Mouse (Mus musculus): Measurements from ENCODE around the gene Golgb1. TPM values are rescaled to one million over a fixed set of nuclear protein-coding genes. Genes with fewer than 3 reads are reported as not detected.

Gene Golgb1
- polyA plus RNA-seq, 1 experiment from 2014 or later: 67.1 TPM

DNA sequence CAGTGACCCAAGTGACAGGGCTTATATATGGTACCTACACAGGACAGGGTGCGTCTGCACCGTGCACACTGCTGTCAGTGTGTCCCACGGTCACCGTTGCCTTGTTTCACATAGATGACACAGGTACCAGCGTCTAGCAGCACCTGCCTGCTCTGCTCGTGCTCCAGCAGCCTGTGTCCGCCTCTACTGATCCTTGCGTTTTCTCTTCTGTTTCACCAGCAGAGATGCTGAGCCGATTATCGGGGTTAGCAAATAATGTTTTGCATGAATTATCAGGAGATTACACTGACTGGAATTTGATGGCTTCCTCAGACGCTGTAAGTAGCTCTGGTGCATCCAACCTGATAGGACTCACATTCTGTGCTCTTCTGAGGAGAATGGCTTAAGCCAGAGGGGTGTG lies 11.0 kb downstream of the Golgb1 start:
- Histone ChIP-seq H3K4me3 (no peak overlapping the region), H3K27me3 (ENCODE audit: insufficient read depth, poor library complexity, severe bottlenecking) (no peaks in the 10 kb centered on the region), H3K4me1 (no peaks in the 10 kb centered on the region), H3K9me3 (no peaks in the 10 kb centered on the region), H3K27ac (no peak overlapping the region), H3K36me3 (peaks cover 40% of the 10 kb centered on the region)
- 89% methylated on average over 11 of the region's 11 CpGs for WGBS
- no peak for DNase-seq (ENCODE audit: low spot score)

DNA sequence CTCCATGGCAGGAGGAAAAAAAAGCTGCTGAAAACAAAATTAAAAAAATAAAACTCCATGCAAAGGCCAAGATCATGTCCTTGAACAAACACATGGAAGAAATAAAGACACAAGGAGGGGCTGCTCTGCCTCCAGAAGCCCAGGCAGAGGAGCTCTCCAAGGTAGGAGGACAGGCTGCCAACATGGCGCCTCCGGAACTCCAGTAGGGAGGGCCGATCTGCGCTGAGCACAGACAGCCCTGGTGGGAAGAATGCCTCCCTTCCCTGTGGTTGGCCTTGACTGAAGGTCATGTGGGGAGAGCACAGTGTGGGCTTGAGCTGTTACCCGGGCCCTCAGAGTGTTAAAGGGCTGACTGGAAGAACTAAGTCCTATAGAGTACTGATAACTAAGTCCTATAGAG lies 12.6 kb downstream of the Golgb1 start:
- Histone ChIP-seq H3K9me3 (no peaks in the 10 kb centered on the region), H3K27me3 (ENCODE audit: insufficient read depth, poor library complexity, severe bottlenecking) (no peaks in the 10 kb centered on the region), H3K36me3 (peaks cover 56% of the 10 kb centered on the region), H3K4me1 (no peaks in the 10 kb centered on the region), H3K27ac (no peak overlapping the region), H3K4me3 (no peak overlapping the region)
- WGBS: 82% methylated on average over 5 of the region's 5 CpGs
- DNase-seq (ENCODE audit: low spot score): no peak

DNA sequence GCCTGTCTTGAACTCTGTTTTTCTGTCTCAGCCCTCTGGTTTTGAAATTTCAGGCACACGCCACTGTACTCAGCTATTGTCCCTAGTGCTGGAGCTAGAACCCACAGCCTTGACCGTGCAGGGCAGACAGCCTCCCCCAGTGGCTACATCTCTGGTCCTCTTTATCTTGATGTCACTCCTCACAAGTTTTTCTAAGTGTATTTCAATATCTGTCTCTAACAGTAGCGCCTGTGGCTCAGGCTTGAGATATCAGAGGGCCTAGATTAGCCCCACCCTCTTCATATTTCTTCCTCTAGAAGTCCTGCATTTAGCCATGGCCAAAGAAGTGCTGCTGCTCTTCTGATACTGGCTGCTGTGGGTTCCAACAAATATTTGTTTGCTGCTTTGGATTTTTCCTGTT lies 15.6 kb downstream of the Golgb1 start:
- Histone ChIP-seq H3K4me1 (no peaks in the 10 kb centered on the region), H3K4me3 (no peak overlapping the region), H3K27ac (no peak overlapping the region), H3K27me3 (ENCODE audit: insufficient read depth, poor library complexity, severe bottlenecking) (no peaks in the 10 kb centered on the region), H3K9me3 (no peaks in the 10 kb centered on the region), H3K36me3 (peaks cover 82% of the 10 kb centered on the region)
- WGBS: 84% methylated on average over 3 of the region's 3 CpGs
- no peak for DNase-seq (ENCODE audit: low spot score)

DNA sequence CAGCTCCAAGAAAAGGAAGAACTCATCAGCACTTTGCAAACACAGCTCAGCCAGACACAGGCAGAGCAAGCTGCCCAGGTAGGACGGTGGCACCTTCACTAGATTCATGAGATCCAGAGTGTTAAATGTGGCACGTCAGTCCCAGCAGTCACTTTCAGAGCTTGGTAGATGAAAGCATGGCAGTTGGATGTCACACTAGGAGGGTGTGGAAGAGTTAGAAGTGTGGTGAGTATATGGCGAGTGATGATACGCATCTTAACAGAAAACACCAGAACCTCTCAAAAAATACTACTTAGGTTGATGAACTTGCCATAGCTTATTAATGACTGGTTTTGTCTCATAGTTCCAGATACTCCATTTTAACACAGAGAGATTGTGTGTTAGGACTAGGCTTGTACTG lies 16.5 kb downstream of the Golgb1 start:
- Histone ChIP-seq H3K4me1 (no peaks in the 10 kb centered on the region), H3K27ac (no peak overlapping the region), H3K27me3 (ENCODE audit: insufficient read depth, poor library complexity, severe bottlenecking) (no peaks in the 10 kb centered on the region), H3K36me3 (peaks cover 83% of the 10 kb centered on the region), H3K4me3 (no peak overlapping the region), H3K9me3 (no peaks in the 10 kb centered on the region)
- WGBS: 96% methylated on average over 4 of the region's 4 CpGs
- no peak for DNase-seq (ENCODE audit: low spot score)

DNA sequence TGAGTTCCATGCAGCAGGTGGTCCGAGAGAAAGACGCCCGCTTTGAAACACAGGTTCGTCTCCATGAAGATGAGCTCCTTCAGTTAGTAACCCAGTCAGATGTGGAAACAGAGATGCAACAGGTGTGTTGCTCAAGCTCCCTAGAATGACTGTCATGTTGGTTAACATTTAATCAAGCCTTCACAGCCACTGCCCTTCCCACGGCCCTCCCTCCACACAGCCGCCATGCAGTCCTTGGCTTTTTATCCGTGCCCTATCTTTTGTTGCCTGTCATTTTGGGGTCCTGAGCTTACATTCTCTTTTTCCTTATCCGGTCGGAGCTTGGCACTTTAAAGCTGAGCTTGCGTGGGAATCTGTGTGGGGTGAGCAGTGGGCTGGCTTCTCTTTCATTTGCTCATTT lies 18.4 kb downstream of the Golgb1 start:
- no peak for DNase-seq (ENCODE audit: low spot score)
- WGBS: 86% methylated on average over 10 of the region's 10 CpGs
- Histone ChIP-seq H3K4me1 (no peaks in the 10 kb centered on the region), H3K36me3 (peaks cover 87% of the 10 kb centered on the region), H3K27ac (no peak overlapping the region), H3K4me3 (no peak overlapping the region), H3K9me3 (no peaks in the 10 kb centered on the region), H3K27me3 (ENCODE audit: insufficient read depth, poor library complexity, severe bottlenecking) (no peaks in the 10 kb centered on the region)

DNA sequence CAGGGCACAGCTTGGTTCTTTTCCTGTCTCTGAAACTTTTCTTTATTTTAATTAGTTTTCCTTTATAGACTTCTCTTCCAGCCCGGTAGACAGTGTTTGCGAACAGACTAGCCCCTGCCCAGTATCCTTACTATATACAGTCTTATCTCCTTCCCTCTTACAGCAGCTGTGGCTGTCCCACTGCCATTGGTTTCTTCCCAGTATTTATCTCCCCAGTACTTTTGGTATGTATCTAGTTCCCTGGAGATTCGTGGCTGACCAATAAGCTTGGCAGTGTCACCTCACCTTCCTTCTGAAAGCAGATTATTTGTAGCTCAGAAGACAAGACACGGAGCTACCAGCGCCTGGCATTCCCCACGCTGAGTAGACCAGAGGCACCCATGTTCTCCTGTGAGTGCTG lies 21.8 kb downstream of the Golgb1 start:
- 74% methylated on average over 6 of the region's 6 CpGs for WGBS
- no peak for DNase-seq (ENCODE audit: low spot score)
- H3K4me3 ChIP-seq: no peak overlapping the region
- no peaks in the 10 kb centered on the region for H3K9me3 ChIP-seq
- no peak overlapping the region for H3K27ac ChIP-seq
- no peaks in the 10 kb centered on the region for H3K4me1 ChIP-seq
- H3K27me3 ChIP-seq (ENCODE audit: insufficient read depth, poor library complexity, severe bottlenecking): no peaks in the 10 kb centered on the region
- H3K36me3 ChIP-seq: peaks cover 92% of the 10 kb centered on the region

DNA sequence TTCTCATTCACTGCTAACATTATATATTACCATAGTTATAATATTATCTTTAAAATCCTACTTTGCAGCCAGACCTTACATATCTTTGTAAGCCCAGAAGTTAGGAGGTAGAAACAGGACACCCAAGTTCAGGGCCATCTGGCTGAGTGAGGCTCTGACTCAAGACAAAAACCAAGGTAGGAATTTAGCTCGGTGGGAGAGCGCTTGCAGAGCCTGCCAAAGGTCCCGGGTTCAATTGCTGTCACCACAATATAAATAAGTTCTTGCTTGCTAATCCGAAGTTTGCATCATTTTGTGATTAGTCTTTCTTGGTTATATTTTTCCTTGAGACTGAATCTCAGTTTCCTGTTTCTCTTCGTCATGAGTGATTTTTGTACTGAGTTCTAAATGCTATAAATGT lies 28.2 kb downstream of the Golgb1 start:
- Histone ChIP-seq H3K4me3 (no peak overlapping the region), H3K27ac (no peak overlapping the region), H3K36me3 (peaks cover 67% of the 10 kb centered on the region), H3K9me3 (no peaks in the 10 kb centered on the region), H3K27me3 (ENCODE audit: insufficient read depth, poor library complexity, severe bottlenecking) (no peaks in the 10 kb centered on the region), H3K4me1 (no peaks in the 10 kb centered on the region)
- WGBS: 91% methylated on average over 5 of the region's 5 CpGs
- DNase-seq (ENCODE audit: low spot score): no peak

DNA sequence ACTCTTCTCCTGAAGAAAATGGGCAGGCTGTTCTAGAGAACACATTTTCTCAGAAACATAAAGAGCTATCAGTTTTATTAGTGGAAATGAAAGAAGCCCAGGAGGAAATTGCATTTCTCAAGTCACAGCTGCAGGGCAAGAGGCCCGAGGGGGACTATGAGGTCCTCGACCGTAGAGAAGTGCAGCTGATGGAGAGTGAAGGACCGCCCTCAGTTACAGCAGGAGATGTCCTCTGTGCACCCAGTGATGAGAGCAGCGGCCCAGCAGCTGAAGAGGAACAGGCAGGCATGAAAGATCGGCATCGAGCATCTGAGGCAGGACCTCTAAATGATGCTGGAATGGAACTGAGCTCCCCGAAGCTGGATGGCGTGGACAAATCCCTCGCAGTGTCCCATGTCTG lies 37.0 kb downstream of the Golgb1 start:
- DNase-seq (ENCODE audit: low spot score): peak; percentile 72
- Histone ChIP-seq H3K4me1 (peaks cover 4% of the 10 kb centered on the region; the same call in 1 of the 2 replicates), H3K9me3 (no peaks in the 10 kb centered on the region), H3K27ac (no peak overlapping the region), H3K36me3 (peaks cover 77% of the 10 kb centered on the region), H3K27me3 (ENCODE audit: insufficient read depth, poor library complexity, severe bottlenecking) (no peaks in the 10 kb centered on the region), H3K4me3 (no peak overlapping the region)
- 91% methylated on average over 10 of the region's 10 CpGs for WGBS

DNA sequence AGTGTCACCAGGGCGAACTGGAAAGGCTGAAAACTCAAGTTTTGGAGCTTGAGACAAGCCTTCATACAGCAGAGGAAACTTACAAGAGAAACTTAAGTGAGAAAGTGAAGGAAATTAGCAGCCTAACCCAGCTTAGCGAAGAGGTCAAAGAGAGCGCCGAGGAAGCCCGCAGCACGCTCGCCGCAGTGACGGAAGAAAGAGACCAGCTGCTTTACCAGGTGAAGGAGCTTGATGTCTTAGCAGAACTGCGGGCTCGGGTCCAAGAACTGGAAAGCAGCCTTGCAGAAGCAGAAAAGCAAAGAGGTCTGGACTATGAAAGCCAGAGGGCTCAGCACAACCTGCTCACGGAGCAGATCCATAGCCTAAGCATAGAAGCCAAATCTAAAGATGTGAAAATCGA lies 37.4 kb downstream of the Golgb1 start:
- Histone ChIP-seq H3K36me3 (peaks cover 77% of the 10 kb centered on the region), H3K27me3 (ENCODE audit: insufficient read depth, poor library complexity, severe bottlenecking) (no peaks in the 10 kb centered on the region), H3K4me1 (peaks cover 4% of the 10 kb centered on the region; the same call in 1 of the 2 replicates), H3K4me3 (no peak overlapping the region), H3K9me3 (no peaks in the 10 kb centered on the region), H3K27ac (no peak overlapping the region)
- DNase-seq (ENCODE audit: low spot score): no peak
- 94% methylated on average over 13 of the region's 13 CpGs for WGBS

DNA sequence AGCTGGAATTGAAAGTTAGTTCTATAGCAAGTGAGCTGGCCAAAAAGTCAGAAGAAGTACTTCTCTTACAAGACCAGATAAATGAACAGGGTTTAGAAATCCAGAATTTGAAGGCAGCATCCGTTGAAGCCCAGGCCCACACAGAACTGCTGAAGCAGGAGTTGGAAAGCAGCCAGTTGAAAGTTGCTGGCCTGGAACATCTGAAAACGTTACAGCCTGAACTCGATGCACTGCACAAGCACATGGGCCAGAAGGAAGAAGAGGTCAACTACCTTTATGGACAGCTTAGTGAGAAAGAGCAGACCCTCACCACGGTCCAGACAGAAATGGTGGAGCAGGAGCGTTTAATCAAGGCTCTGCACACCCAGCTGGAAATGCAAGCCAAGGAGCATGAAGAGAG lies 39.3 kb downstream of the Golgb1 start:
- H3K27me3 ChIP-seq (ENCODE audit: insufficient read depth, poor library complexity, severe bottlenecking): no peaks in the 10 kb centered on the region
- H3K9me3 ChIP-seq: no peaks in the 10 kb centered on the region
- H3K36me3 ChIP-seq: peaks cover 79% of the 10 kb centered on the region
- no peak overlapping the region for H3K4me3 ChIP-seq
- no peaks in the 10 kb centered on the region for H3K4me1 ChIP-seq
- H3K27ac ChIP-seq: no peak overlapping the region
- 89% methylated on average over 5 of the region's 5 CpGs for WGBS
- no peak for DNase-seq (ENCODE audit: low spot score)

DNA sequence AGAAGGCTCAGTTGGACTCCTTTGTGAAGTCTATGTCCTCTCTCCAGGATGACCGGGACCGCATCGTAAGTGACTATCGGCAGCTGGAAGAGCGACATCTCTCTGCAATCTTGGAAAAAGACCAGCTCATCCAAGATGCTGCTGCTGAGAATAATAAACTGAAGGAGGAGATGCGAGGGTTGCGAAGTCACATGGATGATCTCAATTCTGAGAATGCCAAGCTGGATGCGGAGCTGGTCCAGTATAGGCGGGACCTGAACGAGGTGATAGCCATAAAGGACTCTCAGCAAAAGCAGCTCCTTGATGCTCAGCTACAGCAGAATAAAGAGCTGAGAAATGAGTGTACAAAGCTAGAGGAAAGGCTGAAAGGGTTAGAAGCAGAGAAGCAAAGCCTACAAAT lies 43.6 kb downstream of the Golgb1 start:
- H3K9me3 ChIP-seq: no peaks in the 10 kb centered on the region
- peaks cover 72% of the 10 kb centered on the region for H3K36me3 ChIP-seq
- DNase-seq (ENCODE audit: low spot score): peak; percentile 19
- no peak overlapping the region for H3K4me3 ChIP-seq
- no peaks in the 10 kb centered on the region for H3K4me1 ChIP-seq
- H3K27ac ChIP-seq: no peak overlapping the region
- WGBS: 96% methylated on average over 10 of the region's 10 CpGs
- no peaks in the 10 kb centered on the region for H3K27me3 ChIP-seq (ENCODE audit: insufficient read depth, poor library complexity, severe bottlenecking)

DNA sequence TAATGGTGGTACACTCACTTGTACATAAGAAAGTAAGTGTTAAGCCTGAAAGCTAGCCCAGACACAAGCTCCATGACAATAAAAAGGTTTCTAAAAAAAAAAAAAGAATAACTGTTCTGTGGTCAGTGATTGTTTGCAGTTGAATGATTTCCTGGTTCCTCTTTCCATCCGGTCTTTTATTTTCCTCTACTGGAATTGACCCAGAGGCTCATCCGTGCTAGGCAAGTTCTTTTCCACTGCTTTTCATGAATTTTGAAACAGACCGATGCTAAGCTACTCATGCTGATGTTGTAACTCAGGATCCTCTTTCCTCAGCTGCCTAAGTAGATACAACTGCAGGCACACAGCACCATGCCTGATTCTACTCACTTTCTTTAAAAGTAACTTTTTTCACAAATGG lies 45.5 kb downstream of the Golgb1 start:
- WGBS: 80% methylated on average over 3 of the region's 3 CpGs
- H3K4me1 ChIP-seq: no peaks in the 10 kb centered on the region
- H3K36me3 ChIP-seq: peaks cover 67% of the 10 kb centered on the region
- peak; percentile 14 for DNase-seq (ENCODE audit: low spot score)
- no peak overlapping the region for H3K4me3 ChIP-seq
- H3K9me3 ChIP-seq: no peaks in the 10 kb centered on the region
- H3K27me3 ChIP-seq (ENCODE audit: insufficient read depth, poor library complexity, severe bottlenecking): no peaks in the 10 kb centered on the region
- H3K27ac ChIP-seq: no peak overlapping the region

DNA sequence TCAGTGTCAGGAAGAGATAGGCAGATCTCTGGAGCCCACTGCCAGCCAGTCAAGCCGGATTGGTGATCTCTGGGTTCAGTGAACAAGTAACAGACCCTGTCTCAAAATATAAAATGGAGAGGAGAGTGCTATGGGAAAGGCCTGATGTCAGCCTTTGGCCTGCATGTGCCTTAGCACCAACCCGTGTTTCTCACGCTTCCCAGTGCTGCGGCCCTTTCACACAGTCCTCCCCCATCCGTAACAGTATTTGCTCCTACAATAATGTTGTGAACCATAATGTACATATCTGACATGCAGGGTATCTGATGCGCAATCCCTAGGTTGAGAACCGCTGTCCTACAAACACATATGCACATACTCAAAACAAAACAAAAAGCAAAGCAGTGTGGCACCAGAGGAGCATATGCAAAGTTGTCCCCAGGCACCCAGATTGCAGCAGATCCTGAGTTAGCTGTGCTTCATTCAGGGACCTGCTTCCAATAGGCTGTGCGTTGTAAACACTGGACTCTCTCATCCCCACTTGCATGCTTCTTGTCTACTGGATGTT lies 46.2 kb downstream of the Golgb1 start:
- DNase-seq (ENCODE audit: low spot score): peak; percentile 52
- WGBS: 89% methylated on average over 8 of the region's 8 CpGs
- no peak overlapping the region for H3K4me3 ChIP-seq
- no peak overlapping the region for H3K27ac ChIP-seq
- no peaks in the 10 kb centered on the region for H3K27me3 ChIP-seq (ENCODE audit: insufficient read depth, poor library complexity, severe bottlenecking)
- H3K4me1 ChIP-seq: no peaks in the 10 kb centered on the region
- H3K9me3 ChIP-seq: no peaks in the 10 kb centered on the region
- peaks cover 67% of the 10 kb centered on the region for H3K36me3 ChIP-seq

DNA sequence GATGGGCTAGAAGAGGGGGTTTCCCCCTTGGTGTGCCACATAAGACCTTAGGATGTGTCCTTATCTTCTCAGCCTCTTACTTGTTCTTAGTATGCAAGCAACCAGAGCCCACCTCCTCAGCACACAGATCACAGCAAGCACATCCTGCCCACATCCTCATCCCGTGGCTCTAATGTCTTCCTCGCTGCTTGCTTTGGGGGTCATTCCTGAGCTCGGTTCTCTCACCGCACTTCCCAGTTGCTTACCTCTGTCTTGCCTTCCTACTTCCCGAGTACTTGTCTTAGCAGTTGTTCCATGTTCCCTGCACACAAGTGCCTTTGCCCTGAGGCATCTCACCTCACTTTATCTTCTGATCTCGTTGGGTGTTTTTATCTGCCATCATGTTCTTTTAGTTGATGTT lies 47.0 kb downstream of the Golgb1 start:
- WGBS: 81% methylated on average over 6 of the region's 6 CpGs
- H3K27ac ChIP-seq: no peak overlapping the region
- H3K4me1 ChIP-seq: no peaks in the 10 kb centered on the region
- H3K9me3 ChIP-seq: no peaks in the 10 kb centered on the region
- H3K27me3 ChIP-seq (ENCODE audit: insufficient read depth, poor library complexity, severe bottlenecking): no peaks in the 10 kb centered on the region
- H3K4me3 ChIP-seq: no peak overlapping the region
- H3K36me3 ChIP-seq: peaks cover 69% of the 10 kb centered on the region
- DNase-seq (ENCODE audit: low spot score): peak; percentile 63

Data from heart, embryonic 10.5 days (tissue).